Mouse (Mus musculus) liver, embryonic 14.5 days (tissue): ENCODE data around the gene Pla2g1b. TPM values are rescaled to one million over a fixed set of nuclear protein-coding genes. Genes with fewer than 3 reads are reported as not detected.
"Not testable (repeated sequence)": the region's sequence is repeated elsewhere in the genome, so short reads cannot be mapped to it uniquely, and the experiment has no call there.

Source experiments
- ATAC-seq: fragments of 200-750 bp; cut with Nextera tagmentation; 2 replicates; pipeline ENCODE4 v1.8.0; 2017; ENCODE audit warnings: moderate number of reproducible peaks, mild to moderate bottlenecking, moderate library complexity; ENCODE audit not compliant: insufficient read depth
- DNase-seq, 3 experiments: peaks; one replicate each; pipeline ENCODE4 v3.0.0-alpha.2; 2012 to 2013; ENCODE audit warnings: low read depth in 3 of 3, low spot score in 3 of 3
- H3K27ac ChIP-seq: fragments of 300-500 bp; sonication (generic); 2 replicates; pipeline ENCODE4 v1.5.1; 2014; ENCODE audit warnings: moderate library complexity, mild to moderate bottlenecking, control low read depth, inconsistent platforms
- H3K27me3 ChIP-seq: fragments of 300-500 bp; sonication (generic); 2 replicates; pipeline ENCODE4 v1.6.1; 2014; ENCODE audit warnings: mild to moderate bottlenecking, low read length, moderate library complexity; ENCODE audit not compliant: control insufficient read depth, insufficient read depth
- H3K36me3 ChIP-seq: fragments of 300-500 bp; sonication (generic); replicated peaks from 2 replicates; pipeline ENCODE4 v1.6.1; 2014; ENCODE audit warnings: low read depth; ENCODE audit not compliant: control insufficient read depth, insufficient read depth
- H3K4me1 ChIP-seq, 2 experiments: fragments of 200-500 bp in 1 of 2; fragments of 300-500 bp in 1 of 2; sonication (generic) in 1 of 2; replicated peaks; 2 replicates each; pipeline ENCODE4 v1.6.1; 2012 to 2014; ENCODE audit warnings: antibody characterized with exemption in 1 of 2, inconsistent platforms in 1 of 2, low read length in 1 of 2; ENCODE audit not compliant: control insufficient read depth in 2 of 2, insufficient read depth in 2 of 2
- H3K4me2 ChIP-seq: fragments of 300-500 bp; sonication (generic); 2 replicates; pipeline ENCODE4 v1.6.1; 2014; ENCODE audit warnings: low read depth, mild to moderate bottlenecking, control low read depth, moderate library complexity
- H3K4me3 ChIP-seq, 2 experiments: fragments of 200-500 bp in 1 of 2; fragments of 300-500 bp in 1 of 2; sonication (generic) in 1 of 2; 2 replicates each; pipeline ENCODE4 v1.5.1; 2012 to 2014; ENCODE audit warnings: low read depth in 2 of 2, low read length in 2 of 2, mild to moderate bottlenecking in 2 of 2, control low read depth in 1 of 2, inconsistent platforms in 1 of 2, moderate library complexity in 1 of 2; ENCODE audit not compliant: insufficient read depth in 1 of 2
- H3K9ac ChIP-seq: fragments of 300-500 bp; sonication (generic); replicated peaks from 2 replicates; pipeline ENCODE4 v1.6.1; 2014; ENCODE audit warnings: mild to moderate bottlenecking, control low read depth, moderate library complexity
- H3K9me3 ChIP-seq: fragments of 300-500 bp; sonication (generic); 2 replicates; pipeline ENCODE4 v1.6.1; 2016; ENCODE audit warnings: low read length, mixed read lengths; ENCODE audit not compliant: control insufficient read depth
- CTCF ChIP-seq: IDR thresholded peaks from 2 replicates; pipeline ENCODE4 v1.5.1; 2016; ENCODE audit warnings: antibody characterized with exemption, low read depth, control low read depth
- EP300 ChIP-seq: IDR thresholded peaks from 2 replicates; pipeline ENCODE4 v1.6.1; 2016; ENCODE audit warnings: antibody characterized with exemption, low read depth
- WGBS: fragments of 180-500 bp; shearing (Covaris S2); extraction: QIAGEN DNeasy Blood & Tissue Kit; methylation state at CpG from one replicate; pipeline ENCODE4 v1.1.7; 2014; ENCODE audit not compliant: insufficient replicate concordance; 5-methylcytosine and 5-hydroxymethylcytosine counted together
- polyA plus RNA-seq, 2 experiments: library from polyadenylated mRNA; depleted of rRNA in 1 of 2; stranded (reverse) in 1 of 2; unstranded in 1 of 2; fragments of >200 nt; fragmentation: Nextera tagmentation in 1 of 2; extraction: Ambion mirVana in 1 of 2; gene quantifications; 2 replicates each; pipeline versions ENCODE4 v1.2.1 to v1.2.3; 2012 to 2014

The Pla2g1b gene
- polyA plus RNA-seq, 2 experiments = not detected

GRCm38 (mm10) chr5:115491771-115492322 lies 25.8 kb downstream of the Pla2g1b start:
- H3K4me1 ChIP-seq = peaks cover 14 to 22% of the 10 kb centered on the region in 2 experiments
- H3K4me2 ChIP-seq = peak overlapping the region; percentile 78
- H3K4me3 ChIP-seq = peak overlapping the region in 1 of 2 experiments; percentile 25; a peak in 1 of 4 replicates
- H3K27me3 ChIP-seq = no peaks in the 10 kb centered on the region
- no peaks in the 10 kb centered on the region for H3K9me3 ChIP-seq
- no peak for TF ChIP-seq CTCF
- TF ChIP-seq EP300 = no peak
- H3K9ac ChIP-seq = peak overlapping the region; percentile 56
- H3K36me3 ChIP-seq = no peaks in the 10 kb centered on the region
- H3K27ac ChIP-seq = no peak overlapping the region
- peak in 1 of 3 experiments; percentile 54 for DNase-seq
- 6% methylated on average over 28 of the region's 28 CpGs for WGBS
- no peak for ATAC-seq

GRCm38 (mm10) chr5:115492711-115493335 lies 26.8 kb downstream of the Pla2g1b start:
- TF ChIP-seq EP300 = no peak
- TF ChIP-seq CTCF = no peak
- Histone ChIP-seq H3K4me3 (no peak overlapping the region), H3K27ac (no peak overlapping the region), H3K9ac (no peak overlapping the region), H3K36me3 (no peaks in the 10 kb centered on the region), H3K4me1 (peaks cover 14 to 22% of the 10 kb centered on the region in 2 experiments), H3K27me3 (no peaks in the 10 kb centered on the region), H3K4me2 (no peak overlapping the region), H3K9me3 (no peaks in the 10 kb centered on the region)
- DNase-seq (no peak), ATAC-seq (no peak)
- WGBS = 58% methylated on average over 6 of the region's 6 CpGs

GRCm38 (mm10) chr5:115493441-115493840 lies 27.4 kb downstream of the Pla2g1b start:
- H3K27me3 ChIP-seq = no peaks in the 10 kb centered on the region
- WGBS = 59% methylated on average over 5 of the region's 5 CpGs
- DNase-seq = no peak
- no peak for TF ChIP-seq EP300
- no peak for TF ChIP-seq CTCF
- no peak overlapping the region for H3K27ac ChIP-seq
- no peaks in the 10 kb centered on the region for H3K36me3 ChIP-seq
- H3K4me2 ChIP-seq = no peak overlapping the region
- ATAC-seq = no peak
- no peak overlapping the region for H3K9ac ChIP-seq
- H3K4me3 ChIP-seq = no peak overlapping the region
- H3K4me1 ChIP-seq = peaks cover 14 to 20% of the 10 kb centered on the region in 2 experiments
- no peaks in the 10 kb centered on the region for H3K9me3 ChIP-seq

DNA sequence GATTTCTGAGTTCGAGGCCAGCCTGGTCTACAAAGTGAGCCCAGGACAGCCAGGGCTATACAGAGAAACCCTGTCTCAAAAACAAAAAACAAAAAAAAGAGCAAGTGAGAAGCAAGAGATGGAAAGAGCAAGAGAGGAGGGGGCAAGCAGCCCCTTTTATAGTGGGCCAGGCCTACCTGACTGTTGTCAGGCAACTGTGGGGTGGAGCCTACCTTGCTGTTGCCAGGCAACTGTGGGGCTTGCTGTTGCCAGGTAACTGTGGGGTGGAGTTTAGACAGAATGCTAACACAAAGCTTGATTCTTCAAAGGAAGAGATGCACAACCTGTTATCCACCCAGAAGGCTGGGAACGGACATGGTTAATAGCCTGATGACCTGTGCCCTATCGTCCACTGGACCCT lies 29.6 kb downstream of the Pla2g1b start:
- not testable (repeated sequence) for H3K27ac ChIP-seq, H3K9ac ChIP-seq, H3K4me3 ChIP-seq, H3K4me2 ChIP-seq, ATAC-seq, DNase-seq, H3K27me3 ChIP-seq, H3K9me3 ChIP-seq, H3K36me3 ChIP-seq
- H3K4me1 ChIP-seq = peaks cover 10 to 16% of the 10 kb centered on the region in 2 experiments
- 68% methylated on average over 3 of the region's 3 CpGs for WGBS

DNA sequence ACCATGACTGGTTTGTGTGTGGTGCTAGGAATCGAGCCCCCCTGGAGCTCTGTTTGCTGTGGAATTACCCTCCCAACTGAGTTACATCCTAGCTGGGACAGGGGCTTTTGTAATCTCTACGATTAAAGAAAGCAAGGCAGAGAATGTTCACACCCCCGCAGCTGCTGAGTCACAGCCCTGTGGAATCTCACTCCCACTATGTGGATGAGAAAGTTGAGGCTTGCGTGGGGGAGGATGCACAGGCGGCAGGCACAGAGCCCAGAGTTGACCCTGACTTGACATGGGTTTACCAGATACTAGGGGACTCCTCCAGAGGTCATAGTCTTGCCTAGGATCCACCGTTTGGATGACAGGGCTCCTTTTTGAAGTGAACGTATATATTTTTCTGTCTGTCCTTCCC lies 31.0 kb downstream of the Pla2g1b start:
- ATAC-seq (no peak), DNase-seq (no peak)
- H3K9ac ChIP-seq = no peak overlapping the region
- WGBS = 56% methylated on average over 7 of the region's 7 CpGs
- no peak overlapping the region for H3K27ac ChIP-seq
- no peaks in the 10 kb centered on the region for H3K27me3 ChIP-seq
- no peak for TF ChIP-seq EP300
- no peak for TF ChIP-seq CTCF
- H3K36me3 ChIP-seq = no peaks in the 10 kb centered on the region
- peaks cover 0 to 6% of the 10 kb centered on the region in 2 experiments; a peak in 2 of 4 replicates for H3K4me1 ChIP-seq
- H3K9me3 ChIP-seq = no peaks in the 10 kb centered on the region
- H3K4me2 ChIP-seq = no peak overlapping the region
- no peak overlapping the region for H3K4me3 ChIP-seq
